Mouse (Mus musculus) neural tube, embryonic 14.5 days (tissue): ENCODE data around the gene Pclaf. TPM values are rescaled to one million over a fixed set of nuclear protein-coding genes. Genes with fewer than 3 reads are reported as not detected.

Experiments used
- ATAC-seq: fragments of 200-750 bp; cut with Nextera tagmentation; 2 replicates; pipeline ENCODE4 v1.8.0; 2017; ENCODE audit warnings: low read depth, mild to moderate bottlenecking, moderate TSS enrichment, moderate library complexity
- H3K27ac ChIP-seq: fragments of 300-500 bp; sonication (generic); 2 replicates; pipeline ENCODE4 v1.5.1; 2014; ENCODE audit warnings: low read depth, mild to moderate bottlenecking, control low read depth, low read length, moderate library complexity, mixed read lengths
- H3K27me3 ChIP-seq: fragments of 300-500 bp; sonication (generic); 2 replicates; pipeline ENCODE4 v1.6.1; 2014; ENCODE audit warnings: low read length; ENCODE audit not compliant: control insufficient read depth, insufficient read depth
- H3K36me3 ChIP-seq: fragments of 300-500 bp; sonication (generic); 2 replicates; pipeline ENCODE4 v1.6.1; 2014; ENCODE audit warnings: low read length, mixed read lengths; ENCODE audit not compliant: control insufficient read depth, insufficient read depth
- H3K4me1 ChIP-seq: fragments of 300-500 bp; sonication (generic); 2 replicates; pipeline ENCODE4 v1.6.1; 2014; ENCODE audit warnings: low read length; ENCODE audit not compliant: control insufficient read depth, insufficient read depth
- H3K4me2 ChIP-seq: fragments of 300-500 bp; sonication (generic); 2 replicates; pipeline ENCODE4 v1.6.1; 2014; ENCODE audit warnings: mild to moderate bottlenecking, low read depth, low read length, control low read depth
- H3K4me3 ChIP-seq: fragments of 300-500 bp; sonication (generic); 2 replicates; pipeline ENCODE4 v1.5.1; 2014; ENCODE audit warnings: low read depth, low read length, control low read depth, mixed read lengths
- H3K9ac ChIP-seq: fragments of 300-500 bp; sonication (generic); replicated peaks from 2 replicates; pipeline ENCODE4 v1.6.1; 2014; ENCODE audit warnings: low read depth, mild to moderate bottlenecking, control low read depth, low read length, mixed read lengths
- H3K9me3 ChIP-seq: fragments of 300-500 bp; sonication (generic); 2 replicates; pipeline ENCODE4 v1.6.1; 2016; ENCODE audit warnings: low read length; ENCODE audit not compliant: control insufficient read depth
- WGBS: fragments of 180-500 bp; shearing (Covaris S2); extraction: QIAGEN DNeasy Blood & Tissue Kit; methylation state at CpG from one replicate; pipeline ENCODE4 v1.1.7; 2014; 5-methylcytosine and 5-hydroxymethylcytosine counted together
- polyA plus RNA-seq: library from polyadenylated mRNA; unstranded; fragments of >200 nt; fragmentation: Nextera tagmentation; extraction: Ambion mirVana; gene quantifications from 2 replicates; pipeline ENCODE4 v1.2.1, GENCODE M21; 2014

The Pclaf gene
- polyA plus RNA-seq, 1 experiment from 2014 or later, result 14.7 TPM

DNA sequence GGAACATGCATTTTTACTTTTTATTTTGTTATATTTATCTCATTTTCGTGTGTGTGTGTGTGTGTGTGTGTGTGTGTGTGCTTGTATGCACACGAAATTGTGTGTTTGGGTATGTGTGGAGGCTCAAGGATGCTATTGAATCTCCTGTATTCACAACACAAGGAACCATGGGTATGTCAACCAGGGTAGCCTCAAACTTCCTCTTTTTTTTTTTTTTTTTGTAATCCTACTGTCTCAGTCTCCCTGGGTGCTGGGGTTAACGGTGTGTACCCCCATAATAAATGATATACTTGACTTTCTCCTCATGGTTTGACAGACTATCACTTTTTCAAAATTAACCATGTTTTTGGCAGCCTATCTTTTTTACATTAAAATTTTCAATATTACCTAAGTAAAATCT, 12.8 kb downstream of the Pclaf start:
- Histone ChIP-seq H3K9me3 (no peaks in the 10 kb centered on the region), H3K27me3 (no peaks in the 10 kb centered on the region), H3K27ac (no peak overlapping the region), H3K4me3 (no peak overlapping the region), H3K4me1 (0 out of 2 replicates have a peak, but pooled peaks cover 2% of the 10 kb centered on the region), H3K4me2 (no peak overlapping the region), H3K36me3 (no peaks in the 10 kb centered on the region), H3K9ac (no peak overlapping the region)
- WGBS, result 96% methylated on average over 3 of the region's 3 CpGs
- ATAC-seq, result no peak

- Histone ChIP-seq H3K9me3 (no peaks in the 10 kb centered on the region), H3K9ac (no peak overlapping the region), H3K27me3 (no peaks in the 10 kb centered on the region), H3K4me1 (0 out of 2 replicates have a peak, but pooled peaks cover 4% of the 10 kb centered on the region), H3K27ac (no peak overlapping the region), H3K4me3 (no peak overlapping the region), H3K36me3 (no peaks in the 10 kb centered on the region), H3K4me2 (no peak overlapping the region)
- ATAC-seq, result no peak
Observed at GRCm38 (mm10) chr9:65903419-65903818, 13.4 kb downstream of the Pclaf start.

DNA sequence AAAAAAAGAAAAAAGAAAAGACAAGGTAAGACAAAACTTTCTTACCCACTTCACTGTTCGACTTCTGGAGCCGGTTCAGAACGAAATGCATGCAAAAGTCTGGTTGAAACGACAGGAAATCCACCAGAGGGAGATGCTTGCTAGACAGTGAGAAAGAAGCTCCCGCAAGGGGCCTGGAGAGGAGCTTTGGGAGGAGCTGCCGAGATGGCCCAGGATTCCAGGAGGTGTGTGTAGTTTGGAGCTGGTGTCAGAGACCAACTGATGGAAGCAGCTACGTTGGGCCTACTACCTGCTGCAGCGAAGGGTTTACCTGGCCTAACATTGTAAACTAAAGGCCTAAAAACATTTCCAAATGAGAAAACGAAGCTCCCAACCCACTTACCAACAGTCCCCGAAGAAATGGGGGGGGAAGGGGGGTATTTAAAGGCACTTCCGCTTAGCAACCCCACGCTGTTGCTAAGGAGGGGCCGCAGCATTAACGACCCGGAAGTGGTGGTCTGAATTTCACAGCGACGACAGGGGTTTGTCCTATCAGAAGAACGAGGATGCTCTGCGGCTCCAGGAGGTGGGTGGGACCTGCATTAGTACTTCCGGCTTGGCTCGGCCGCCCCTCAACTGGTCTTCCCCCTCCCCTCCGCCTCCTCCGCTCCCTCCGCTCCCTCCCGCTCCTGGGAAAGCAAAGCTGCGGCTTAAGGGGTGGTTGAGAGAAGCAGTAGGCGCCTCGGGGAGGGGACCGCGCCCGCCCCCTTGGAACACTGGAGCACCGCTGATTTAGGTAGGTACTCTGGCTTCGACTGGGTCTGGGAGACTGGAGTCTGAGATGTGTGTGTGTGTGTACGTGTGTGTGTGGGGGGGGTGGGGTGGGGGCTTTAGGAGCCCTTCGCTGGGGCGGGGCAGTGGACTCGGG, 18.6 kb downstream of the Pclaf start, which contains the start of the genes Trip4 and Csnk1g1:
Gene Trip4, minus strand, starts transcription at position 401 of the 907 bp plus-strand sequence.
Gene Csnk1g1, plus strand, starts transcription at position 531 of the 907 bp plus-strand sequence.
- peak within 1 kb of the TSS; percentile 75 for H3K27ac ChIP-seq
- peak; percentile 99 for ATAC-seq
- WGBS, result 1% methylated on average over 37 of the region's 38 CpGs

GRCm38 (mm10) chr9:65909301-65909801, 19.3 kb downstream of the Pclaf start:
- Histone ChIP-seq H3K4me1 (peaks cover 6% of the 10 kb centered on the region; the same call in 1 of the 2 replicates), H3K36me3 (no peaks in the 10 kb centered on the region), H3K9ac (peak overlapping the region; percentile 73), H3K4me3 (peak overlapping the region; percentile 81), H3K27ac (peak overlapping the region; percentile 75), H3K27me3 (no peaks in the 10 kb centered on the region), H3K9me3 (no peaks in the 10 kb centered on the region), H3K4me2 (peak overlapping the region; percentile 78)
- peak; percentile 65; the same call in 1 of the 2 replicates for ATAC-seq
- WGBS, result 1% methylated on average over 30 of the region's 34 CpGs

More for the DNA sequence above, 18.6 kb downstream of the Pclaf start, which contains the start of the genes Trip4 and Csnk1g1:
- no peaks in the 10 kb centered on the region for H3K9me3 ChIP-seq
- no peaks in the 10 kb centered on the region for H3K36me3 ChIP-seq
- H3K4me2 ChIP-seq, result peak within 1 kb of the TSS; percentile 78
- H3K27me3 ChIP-seq, result no peaks in the 10 kb centered on the region
- H3K9ac ChIP-seq, result peak within 1 kb of the TSS; percentile 73
- H3K4me3 ChIP-seq, result peak within 1 kb of the TSS; percentile 81
- peaks cover 6% of the 10 kb centered on the region; the same call in 1 of the 2 replicates for H3K4me1 ChIP-seq

DNA sequence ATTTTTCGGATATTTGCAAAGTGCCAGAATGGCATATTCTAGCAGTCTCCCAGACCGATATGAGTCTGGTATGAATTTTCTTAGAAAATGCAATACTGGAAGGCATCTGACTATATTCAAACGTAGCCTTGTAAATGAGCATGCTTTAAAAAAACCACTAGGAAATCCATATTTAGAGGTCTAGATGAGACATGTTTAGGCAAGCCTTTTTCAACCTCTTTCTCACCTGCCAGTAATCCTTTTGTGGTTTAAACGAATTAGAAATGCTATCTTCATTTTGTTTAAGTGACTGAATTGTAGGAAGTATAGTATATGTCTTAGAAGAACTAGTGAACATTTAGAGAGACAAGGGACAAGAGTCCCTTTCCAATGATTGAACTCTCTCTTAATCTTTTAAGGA, 19.8 kb downstream of the Pclaf start:
- peak overlapping the region; percentile 75; the same call in 1 of the 2 replicates for H3K27ac ChIP-seq
- 9% methylated on average over 4 of the region's 4 CpGs for WGBS
- no peak for ATAC-seq
- H3K9me3 ChIP-seq, result no peaks in the 10 kb centered on the region
- H3K36me3 ChIP-seq, result no peaks in the 10 kb centered on the region
- peaks cover 6% of the 10 kb centered on the region; the same call in 1 of the 2 replicates for H3K4me1 ChIP-seq
- peak overlapping the region; percentile 73 for H3K9ac ChIP-seq
- H3K27me3 ChIP-seq, result no peaks in the 10 kb centered on the region
- H3K4me2 ChIP-seq, result peak overlapping the region; percentile 78
- peak overlapping the region; percentile 81 for H3K4me3 ChIP-seq

GRCm38 (mm10) chr9:65913976-65914375, 23.9 kb downstream of the Pclaf start:
- Histone ChIP-seq H3K4me1 (peaks cover 2% of the 10 kb centered on the region; the same call in 1 of the 2 replicates), H3K27ac (no peak overlapping the region), H3K9me3 (no peaks in the 10 kb centered on the region), H3K9ac (no peak overlapping the region), H3K4me2 (no peak overlapping the region), H3K36me3 (no peaks in the 10 kb centered on the region), H3K4me3 (no peak overlapping the region), H3K27me3 (no peaks in the 10 kb centered on the region)
- 69% methylated on average over 2 of the region's 2 CpGs for WGBS
- ATAC-seq, result no peak

DNA sequence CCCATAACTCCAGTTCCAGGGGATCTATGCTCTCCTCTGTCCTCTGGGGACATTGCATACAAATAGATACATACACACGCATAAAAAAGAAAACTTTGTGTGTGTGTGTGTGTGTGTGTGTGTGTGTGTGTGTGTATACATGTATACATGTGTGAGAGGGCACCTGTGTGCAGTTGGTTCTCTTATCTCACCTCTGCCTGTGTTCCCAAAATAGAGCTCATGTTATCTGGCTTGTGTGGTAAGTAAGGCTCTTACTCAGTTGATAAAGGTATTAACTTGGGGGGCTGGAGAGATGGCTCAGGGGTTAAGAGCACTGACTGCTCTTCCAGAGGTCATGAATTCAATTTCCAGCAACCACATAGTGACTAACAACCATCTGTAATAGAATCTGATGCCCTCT, 27.0 kb downstream of the Pclaf start:
- ATAC-seq, result no peak
- Histone ChIP-seq H3K27me3 (no peaks in the 10 kb centered on the region), H3K36me3 (no peaks in the 10 kb centered on the region), H3K27ac (no peak overlapping the region), H3K4me1 (no peaks in the 10 kb centered on the region), H3K9ac (no peak overlapping the region), H3K4me3 (no peak overlapping the region), H3K9me3 (no peaks in the 10 kb centered on the region), H3K4me2 (no peak overlapping the region)
- WGBS, result 94% methylated on average over 1 of the region's 1 CpGs

DNA sequence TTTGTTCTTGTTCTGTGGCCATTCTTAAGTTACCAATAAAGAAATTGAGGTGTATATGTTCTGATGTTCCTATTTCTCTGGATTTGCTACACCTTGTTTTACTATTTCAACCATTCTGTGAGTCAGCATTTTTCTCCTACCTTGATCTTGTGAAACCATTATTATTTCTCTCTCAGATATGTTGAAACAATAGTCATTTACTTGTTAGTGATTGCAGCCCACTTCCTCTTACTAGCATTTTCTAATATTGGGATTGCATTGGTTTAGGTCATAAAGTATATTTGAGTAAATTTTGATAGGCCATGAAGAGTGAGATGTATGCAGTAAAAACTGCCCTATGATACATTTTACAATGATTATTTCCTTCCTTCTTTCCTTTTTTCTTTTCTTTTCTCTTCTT, 38.4 kb downstream of the Pclaf start:
- Histone ChIP-seq H3K9ac (no peak overlapping the region), H3K9me3 (no peaks in the 10 kb centered on the region), H3K36me3 (no peaks in the 10 kb centered on the region), H3K4me2 (no peak overlapping the region), H3K27me3 (no peaks in the 10 kb centered on the region), H3K27ac (no peak overlapping the region), H3K4me1 (no peaks in the 10 kb centered on the region), H3K4me3 (no peak overlapping the region)
- no peak for ATAC-seq

GRCm38 (mm10) chr9:65929826-65930225, 39.8 kb downstream of the Pclaf start:
- Histone ChIP-seq H3K36me3 (no peaks in the 10 kb centered on the region), H3K9ac (no peak overlapping the region), H3K27me3 (no peaks in the 10 kb centered on the region), H3K4me1 (no peaks in the 10 kb centered on the region), H3K4me2 (no peak overlapping the region), H3K4me3 (no peak overlapping the region), H3K27ac (no peak overlapping the region), H3K9me3 (no peaks in the 10 kb centered on the region)
- no peak for ATAC-seq
